ENCODE assay signal across 8 mouse cellular contexts in genomic region chr10:19933511-19934383, GRCm38 (mm10). TPM values are rescaled to one million over a fixed set of nuclear protein-coding genes. Genes with fewer than 3 reads are reported as not detected.
DNase-seq lines count a peak whose midpoint lies in the region; ATAC-seq and TF ChIP-seq lines count a peak whose summit lies in the region.

No protein-coding gene starts in this region.

- in situ Hi-C loops in ES-E14 (cut with MboI; ENCODE audit: low sequenced_read_pairs in 2 of 2, unreplicated experiment in 2 of 2): no loop called here

- peak overlapping the region; percentile 74 to 86 for H3K4me3 ChIP-seq in ES-E14 (ENCODE audit: insufficient read depth in 1 of 2, low read depth in 1 of 2, low read length in 2 of 2, poor library complexity in 1 of 2, severe bottlenecking in 1 of 2)
- peak overlapping the region; percentile 78 for H3K4me3 ChIP-seq in hindbrain, embryonic 14.5 days (replicated peaks; ENCODE audit: low read length)

- no peak overlapping the region for H3K27ac ChIP-seq in ES-E14 (ENCODE audit: insufficient read depth, low read depth, low read length, poor library complexity, severe bottlenecking)
- peak overlapping the region; percentile 59 for H3K27ac ChIP-seq in hindbrain, embryonic 14.5 days

- H3K36me3 ChIP-seq in ES-E14 (ENCODE audit: control insufficient read depth, insufficient read depth, low read length, poor library complexity, severe bottlenecking): no peaks in the 10 kb centered on the region
- H3K36me3 ChIP-seq in hindbrain, embryonic 14.5 days (replicated peaks; ENCODE audit: control insufficient read depth, insufficient read depth): no peaks in the 10 kb centered on the region

- peak overlapping the region; percentile 97 for H3K4me2 ChIP-seq in hindbrain, embryonic 14.5 days (replicated peaks)

- H3K4me1 ChIP-seq in ES-E14 (ENCODE audit: control insufficient read depth in 2 of 2, insufficient read depth in 2 of 2, low read length in 2 of 2, poor library complexity in 1 of 2): no peaks in the 10 kb centered on the region
- peaks cover 3% of the 10 kb centered on the region; the same call in 1 of the 2 replicates for H3K4me1 ChIP-seq in hindbrain, embryonic 14.5 days (replicated peaks; ENCODE audit: control insufficient read depth, insufficient read depth, low read length)

- H3K9me3 ChIP-seq in ES-E14 (ENCODE audit: control insufficient read depth, insufficient read depth, low read depth, low read length): no peaks in the 10 kb centered on the region
- H3K9me3 ChIP-seq in hindbrain, embryonic 14.5 days (ENCODE audit: control insufficient read depth, low read length): no peaks in the 10 kb centered on the region

- peak; percentile 45 for DNase-seq in ES-E14 (ENCODE audit: low read depth, low spot score)
- DNase-seq in cerebellum, adult 9-11 months: peak; percentile 91
- peak; percentile 79 to 80 for DNase-seq in frontal cortex, postnatal 36 days (ENCODE audit: low spot score in 2 of 2)
- DNase-seq in hindbrain, embryonic 14.5 days (ENCODE audit: low spot score): peak; percentile 57
- DNase-seq in layer of hippocampus, postnatal 36 days: peak; percentile 74 to 75
- DNase-seq in lung, postnatal 14 days: peak; percentile 85
- DNase-seq in ovary, postnatal 14 days (ENCODE audit: low spot score): peak; percentile 69
- DNase-seq in thymus, postnatal 10 days (ENCODE audit: low spot score in 2 of 2): peak; percentile 68 to 82

- ATAC-seq in hindbrain, embryonic 14.5 days (ENCODE audit: low FRiP score): peak; percentile 86

- WGBS in hindbrain, embryonic 14.5 days: under 1% methylated on average over 68 of the region's 97 CpGs

- peaks cover 38% of the 10 kb centered on the region for H3K27me3 ChIP-seq in hindbrain, embryonic 14.5 days (ENCODE audit: control insufficient read depth, insufficient read depth, low read length)

- peak overlapping the region; percentile 73 for H3K9ac ChIP-seq in ES-E14 (ENCODE audit: insufficient read depth, low read depth, low read length, poor library complexity, severe bottlenecking)
- H3K9ac ChIP-seq in hindbrain, embryonic 14.5 days: peak overlapping the region; percentile 72

TF ChIP-seq in ES-E14, 5 proteins besides CTCF, POLR2A, EP300 and RAD21:
- TF ChIP-seq CHD2 (IDR thresholded peaks at IDR 0.05; ENCODE audit: low read depth, low read length): no peak
- TF ChIP-seq ZNF384 (IDR thresholded peaks at IDR 0.05; ENCODE audit: low read depth, low read length): no peak
- TF ChIP-seq MAFK (IDR thresholded peaks at IDR 0.05; ENCODE audit: insufficient read depth, low read depth, low read length): no peak
- no peak for TF ChIP-seq ZC3H11A (IDR thresholded peaks at IDR 0.05; ENCODE audit: borderline replicate concordance, low read depth, low read length)
- no peak for TF ChIP-seq HCFC1 (IDR thresholded peaks at IDR 0.05; ENCODE audit: borderline replicate concordance, insufficient read depth, low read length)

RNA-seq across cellular contexts. Expression of gene Map3k5, which starts 0.5 kb away (rescaled TPM):
- 3.0 and 4.7 TPM in 2 replicates for total RNA-seq in ES-E14 (2012; rRNA removed)
- polyA plus RNA-seq in hindbrain, embryonic 14.5 days (2014; fragmentation: Nextera tagmentation; extraction: Ambion mirVana): 1.5 and 1.8 TPM in 2 replicates
- 10 to 100 TPM; 29.2 to 31.0 TPM for total RNA-seq in layer of hippocampus, postnatal 36 days (2021)

RNA-seq across cellular contexts. Expression of gene Pex7, which starts 26.3 kb away (rescaled TPM):
- total RNA-seq in ES-E14 (2012; rRNA removed): 16.8 and 17.0 TPM in 2 replicates
- 29.0 and 32.2 TPM in 2 replicates for polyA plus RNA-seq in hindbrain, embryonic 14.5 days (2014; fragmentation: Nextera tagmentation; extraction: Ambion mirVana)
- total RNA-seq in layer of hippocampus, postnatal 36 days (2021): 10 to 100 TPM; 21.7 to 22.9 TPM
